Mouse (Mus musculus) naive thymus-derived CD4-positive, alpha-beta T cell, adult 2 months (primary cell): ENCODE results near the gene Dlgap1.
"Not testable (repeated sequence)": the region's sequence is repeated elsewhere in the genome, so short reads cannot be mapped to it uniquely, and the experiment has no call there.

Experiments
- DNase-seq: peaks from one replicate; pipeline ENCODE4 v3.0.0-alpha.2; 2011; ENCODE audit warnings: low read depth

The Dlgap1 gene

GRCm38 (mm10) chr17:70527101-70527500 lies 558.2 kb downstream of the Dlgap1 start:
- no peak for DNase-seq

GRCm38 (mm10) chr17:70528196-70529187 lies 559.6 kb downstream of the Dlgap1 start:
- no peak for DNase-seq

- DNase-seq, result no peak
Observed at GRCm38 (mm10) chr17:70534321-70534720, 565.4 kb downstream of the Dlgap1 start.

GRCm38 (mm10) chr17:70541816-70542215 lies 572.9 kb downstream of the Dlgap1 start:
- no peak for DNase-seq

- no peak for DNase-seq
Observed at GRCm38 (mm10) chr17:70550793-70551192, 581.9 kb downstream of the Dlgap1 start.

GRCm38 (mm10) chr17:70561547-70561946 lies 592.7 kb downstream of the Dlgap1 start:
- no peak for DNase-seq

- DNase-seq, result no peak
Observed at GRCm38 (mm10) chr17:70570848-70571247, 602.0 kb downstream of the Dlgap1 start.

- no peak for DNase-seq
Observed at GRCm38 (mm10) chr17:70583042-70583441, 614.2 kb downstream of the Dlgap1 start.

GRCm38 (mm10) chr17:70586735-70587425 lies 618.0 kb downstream of the Dlgap1 start:
- no peak for DNase-seq

- not testable (repeated sequence) for DNase-seq
Observed at GRCm38 (mm10) chr17:70587975-70588630, 619.2 kb downstream of the Dlgap1 start.

- no peak for DNase-seq
Observed at GRCm38 (mm10) chr17:70588691-70589090, 619.8 kb downstream of the Dlgap1 start.

- DNase-seq, result no peak
Observed at GRCm38 (mm10) chr17:70589140-70589539, 620.3 kb downstream of the Dlgap1 start.

GRCm38 (mm10) chr17:70590506-70590905 lies 621.6 kb downstream of the Dlgap1 start:
- DNase-seq, result no peak

- no peak for DNase-seq
Observed at GRCm38 (mm10) chr17:70594277-70594676, 625.4 kb downstream of the Dlgap1 start.

- DNase-seq, result no peak
Observed at GRCm38 (mm10) chr17:70596326-70596725, 627.5 kb downstream of the Dlgap1 start.

- DNase-seq, result no peak
Observed at GRCm38 (mm10) chr17:70600462-70600861, 631.6 kb downstream of the Dlgap1 start.

GRCm38 (mm10) chr17:70602051-70602450 lies 633.2 kb downstream of the Dlgap1 start:
- DNase-seq, result no peak

- DNase-seq, result no peak
Observed at GRCm38 (mm10) chr17:70605659-70606058, 636.8 kb downstream of the Dlgap1 start.

- DNase-seq, result no peak
Observed at GRCm38 (mm10) chr17:70612171-70612570, 643.3 kb downstream of the Dlgap1 start.

- no peak for DNase-seq
Observed at GRCm38 (mm10) chr17:70613897-70614296, 645.0 kb downstream of the Dlgap1 start.

- no peak for DNase-seq
Observed at GRCm38 (mm10) chr17:70614407-70615060, 645.7 kb downstream of the Dlgap1 start.

- no peak for DNase-seq
Observed at GRCm38 (mm10) chr17:70622493-70622892, 653.6 kb downstream of the Dlgap1 start.
